Mouse (Mus musculus) neural tube, embryonic 11.5 days (tissue): ENCODE results near the gene Sgf29. TPM values are rescaled to one million over a fixed set of nuclear protein-coding genes. Genes with fewer than 3 reads are reported as not detected.

Experiments used
- ATAC-seq: fragments of 200-750 bp; cut with Nextera tagmentation; 2 replicates; pipeline ENCODE4 v1.8.0; 2017; ENCODE audit warnings: moderate number of reproducible peaks, mild to moderate bottlenecking, moderate TSS enrichment, moderate library complexity; ENCODE audit not compliant: insufficient read depth, low FRiP score, low TSS enrichment
- DNase-seq: peaks from one replicate; pipeline ENCODE4 v3.0.0-alpha.2; 2015; ENCODE audit warnings: low spot score
- H3K27ac ChIP-seq: fragments of 300-500 bp; sonication (generic); 2 replicates; pipeline ENCODE4 v1.5.1; 2014; ENCODE audit warnings: low read depth, mild to moderate bottlenecking, low read length
- H3K27me3 ChIP-seq: fragments of 300-500 bp; sonication (generic); 2 replicates; pipeline ENCODE4 v1.6.1; 2014; ENCODE audit warnings: mild to moderate bottlenecking, low read length, mixed read lengths; ENCODE audit not compliant: control insufficient read depth, insufficient read depth
- H3K36me3 ChIP-seq: fragments of 300-500 bp; sonication (generic); 2 replicates; pipeline ENCODE4 v1.6.1; 2014; ENCODE audit warnings: mild to moderate bottlenecking, low read length, moderate library complexity, mixed read lengths; ENCODE audit not compliant: control insufficient read depth, insufficient read depth
- H3K4me1 ChIP-seq: fragments of 300-500 bp; sonication (generic); 2 replicates; pipeline ENCODE4 v1.6.1; 2014; ENCODE audit warnings: low read length, mixed read lengths; ENCODE audit not compliant: control insufficient read depth, insufficient read depth
- H3K4me2 ChIP-seq: fragments of 300-500 bp; sonication (generic); 2 replicates; pipeline ENCODE4 v1.6.1; 2014; ENCODE audit warnings: low read depth, mild to moderate bottlenecking, moderate library complexity
- H3K4me3 ChIP-seq: fragments of 300-500 bp; sonication (generic); 2 replicates; pipeline ENCODE4 v1.5.1; 2014; ENCODE audit warnings: low read depth, low read length
- H3K9ac ChIP-seq: fragments of 300-500 bp; sonication (generic); 2 replicates; pipeline ENCODE4 v1.6.1; 2014; ENCODE audit warnings: mild to moderate bottlenecking, low read length
- H3K9me3 ChIP-seq: fragments of 300-500 bp; sonication (generic); 2 replicates; pipeline ENCODE4 v1.6.1; 2016; ENCODE audit warnings: low read length; ENCODE audit not compliant: control insufficient read depth
- WGBS: fragments of 180-500 bp; shearing (Covaris S2); extraction: QIAGEN DNeasy Blood & Tissue Kit; methylation state at CpG from one replicate; pipeline ENCODE4 v1.1.7; 2014; 5-methylcytosine and 5-hydroxymethylcytosine counted together
- polyA plus RNA-seq: library from polyadenylated mRNA; unstranded; fragments of >200 nt; fragmentation: Nextera tagmentation; extraction: Ambion mirVana; gene quantifications from 2 replicates; pipeline ENCODE4 v1.2.1, GENCODE M21; 2014

The Sgf29 gene
- polyA plus RNA-seq, 1 experiment from 2014 or later, result 63.1 TPM

- no peak overlapping the region for H3K27ac ChIP-seq
- no peaks in the 10 kb centered on the region; the same call in 1 of the 2 replicates for H3K4me1 ChIP-seq
- no peak overlapping the region for H3K9ac ChIP-seq
- no peaks in the 10 kb centered on the region for H3K36me3 ChIP-seq
- H3K27me3 ChIP-seq, result no peaks in the 10 kb centered on the region
- ATAC-seq (no peak), DNase-seq (no peak)
- 81% methylated on average over 10 of the region's 10 CpGs for WGBS
- no peak overlapping the region for H3K4me3 ChIP-seq
- H3K4me2 ChIP-seq, result no peak overlapping the region
- no peaks in the 10 kb centered on the region for H3K9me3 ChIP-seq
Measured at GRCm38 (mm10) chr7:126619559-126620275, 29.4 kb upstream of the Sgf29 start.

- Histone ChIP-seq H3K4me2 (no peak overlapping the region), H3K4me1 (no peaks in the 10 kb centered on the region; the same call in 1 of the 2 replicates), H3K4me3 (no peak overlapping the region), H3K9me3 (no peaks in the 10 kb centered on the region), H3K27ac (no peak overlapping the region), H3K36me3 (no peaks in the 10 kb centered on the region), H3K9ac (no peak overlapping the region), H3K27me3 (no peaks in the 10 kb centered on the region)
- no peak for DNase-seq
- WGBS, result 86% methylated on average over 9 of the region's 9 CpGs
- no peak for ATAC-seq
Measured at GRCm38 (mm10) chr7:126621452-126622359, 27.4 kb upstream of the Sgf29 start.

- no peak overlapping the region for H3K27ac ChIP-seq
- no peaks in the 10 kb centered on the region for H3K9me3 ChIP-seq
- no peak for DNase-seq
- no peak overlapping the region for H3K4me2 ChIP-seq
- H3K9ac ChIP-seq, result no peak overlapping the region
- H3K36me3 ChIP-seq, result no peaks in the 10 kb centered on the region
- no peak overlapping the region for H3K4me3 ChIP-seq
- no peaks in the 10 kb centered on the region for H3K27me3 ChIP-seq
- no peaks in the 10 kb centered on the region; the same call in 1 of the 2 replicates for H3K4me1 ChIP-seq
- WGBS, result 82% methylated on average over 1 of the region's 1 CpGs
- no peak for ATAC-seq
Measured at GRCm38 (mm10) chr7:126623381-126623780, 25.7 kb upstream of the Sgf29 start.

GRCm38 (mm10) chr7:126624774-126625173 is 24.3 kb upstream of the Sgf29 start:
- ATAC-seq (no peak), DNase-seq (no peak)
- H3K4me3 ChIP-seq, result no peak overlapping the region
- no peaks in the 10 kb centered on the region for H3K9me3 ChIP-seq
- H3K27me3 ChIP-seq, result no peaks in the 10 kb centered on the region
- H3K4me2 ChIP-seq, result no peak overlapping the region
- no peaks in the 10 kb centered on the region for H3K36me3 ChIP-seq
- no peaks in the 10 kb centered on the region; the same call in 1 of the 2 replicates for H3K4me1 ChIP-seq
- 72% methylated on average over 16 of the region's 16 CpGs for WGBS
- no peak overlapping the region for H3K9ac ChIP-seq
- H3K27ac ChIP-seq, result no peak overlapping the region

- no peaks in the 10 kb centered on the region for H3K36me3 ChIP-seq
- WGBS, result 55% methylated on average over 6 of the region's 6 CpGs
- no peak overlapping the region for H3K27ac ChIP-seq
- no peak overlapping the region for H3K4me2 ChIP-seq
- H3K4me1 ChIP-seq, result no peaks in the 10 kb centered on the region; the same call in 1 of the 2 replicates
- H3K9ac ChIP-seq, result no peak overlapping the region
- no peaks in the 10 kb centered on the region for H3K9me3 ChIP-seq
- H3K4me3 ChIP-seq, result no peak overlapping the region
- no peaks in the 10 kb centered on the region for H3K27me3 ChIP-seq
- DNase-seq (no peak), ATAC-seq (no peak)
Measured at GRCm38 (mm10) chr7:126625369-126625768, 23.7 kb upstream of the Sgf29 start.

GRCm38 (mm10) chr7:126625807-126626600 is 23.1 kb upstream of the Sgf29 start:
- Histone ChIP-seq H3K36me3 (no peaks in the 10 kb centered on the region), H3K9ac (no peak overlapping the region), H3K27me3 (no peaks in the 10 kb centered on the region), H3K4me2 (no peak overlapping the region), H3K4me1 (no peaks in the 10 kb centered on the region; the same call in 1 of the 2 replicates), H3K27ac (no peak overlapping the region), H3K4me3 (no peak overlapping the region), H3K9me3 (no peaks in the 10 kb centered on the region)
- DNase-seq (no peak), ATAC-seq (no peak)
- 85% methylated on average over 3 of the region's 3 CpGs for WGBS

- 63% methylated on average over 6 of the region's 6 CpGs for WGBS
- H3K27ac ChIP-seq, result no peak overlapping the region
- no peak for ATAC-seq
Measured at GRCm38 (mm10) chr7:126628111-126628510, 21.0 kb upstream of the Sgf29 start.

GRCm38 (mm10) chr7:126629915-126630314 is 19.2 kb upstream of the Sgf29 start:
- ATAC-seq, result no peak
- no peak overlapping the region for H3K4me2 ChIP-seq
- no peak for DNase-seq
- H3K9ac ChIP-seq, result no peak overlapping the region
- no peaks in the 10 kb centered on the region for H3K9me3 ChIP-seq
- no peak overlapping the region for H3K4me3 ChIP-seq
- no peak overlapping the region for H3K27ac ChIP-seq
- no peaks in the 10 kb centered on the region for H3K27me3 ChIP-seq
- no peaks in the 10 kb centered on the region for H3K36me3 ChIP-seq
- WGBS, result 42% methylated on average over 3 of the region's 3 CpGs
- H3K4me1 ChIP-seq, result no peaks in the 10 kb centered on the region

More at GRCm38 (mm10) chr7:126628111-126628510, 21.0 kb upstream of the Sgf29 start:
- H3K4me1 ChIP-seq, result no peaks in the 10 kb centered on the region
- no peak for DNase-seq
- H3K9me3 ChIP-seq, result no peaks in the 10 kb centered on the region
- H3K27me3 ChIP-seq, result no peaks in the 10 kb centered on the region
- no peak overlapping the region for H3K9ac ChIP-seq
- no peak overlapping the region for H3K4me2 ChIP-seq
- H3K36me3 ChIP-seq, result no peaks in the 10 kb centered on the region
- H3K4me3 ChIP-seq, result no peak overlapping the region
